Mouse (Mus musculus): ENCODE measurements around the gene Gng5.

Gene Gng5

DNA sequence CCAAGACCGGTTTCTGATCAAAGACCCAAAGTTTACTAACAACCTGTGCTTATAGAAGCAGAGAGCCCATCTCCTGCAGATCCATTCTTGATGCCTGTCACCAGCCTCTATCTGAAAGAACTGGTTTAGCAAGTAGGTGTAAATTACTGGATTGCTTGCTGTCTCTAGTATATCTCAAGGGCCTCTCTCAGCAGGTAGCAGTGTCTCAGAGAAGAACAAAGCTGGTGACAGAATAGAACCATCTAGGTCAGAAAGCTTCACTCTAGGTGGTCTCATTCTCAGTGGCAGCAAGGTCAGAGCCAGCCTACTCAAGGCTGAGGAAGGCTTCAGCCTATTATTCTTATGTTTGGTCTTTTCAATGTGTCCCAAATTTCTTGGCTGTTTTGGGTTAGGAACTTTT, 44.0 kb downstream of the Gng5 start:
- no peak for DNase-seq

DNA sequence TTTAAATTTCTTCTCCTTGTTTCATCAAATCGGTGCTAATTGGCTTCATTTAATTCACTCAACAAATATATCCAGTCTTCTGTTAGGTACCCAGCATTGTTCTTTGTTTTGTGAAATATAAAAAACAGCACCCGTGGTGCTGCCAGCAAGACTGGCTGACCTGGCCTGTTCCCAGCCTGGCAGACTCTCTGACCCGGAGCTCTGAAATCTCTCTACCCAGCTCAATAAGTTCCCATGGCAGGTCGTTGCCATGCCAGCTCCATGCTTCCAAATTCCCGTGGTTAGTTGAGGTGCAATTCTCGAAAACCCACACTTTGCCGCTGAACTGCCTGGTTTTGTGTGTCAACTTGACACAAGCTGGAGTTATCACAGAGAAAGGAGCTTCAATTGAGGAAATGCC, 55.2 kb downstream of the Gng5 start:
- DNase-seq = no peak
